Mouse (Mus musculus) neural tube, embryonic 10.5 days (tissue): Measurements from ENCODE around the gene Lepr.

ENCODE experiments used
- DNase-seq: peaks from one replicate; pipeline ENCODE4 v3.0.0-alpha.2; 2017; ENCODE audit warnings: low spot score; ENCODE audit errors: extremely low spot score

The Lepr gene

DNA sequence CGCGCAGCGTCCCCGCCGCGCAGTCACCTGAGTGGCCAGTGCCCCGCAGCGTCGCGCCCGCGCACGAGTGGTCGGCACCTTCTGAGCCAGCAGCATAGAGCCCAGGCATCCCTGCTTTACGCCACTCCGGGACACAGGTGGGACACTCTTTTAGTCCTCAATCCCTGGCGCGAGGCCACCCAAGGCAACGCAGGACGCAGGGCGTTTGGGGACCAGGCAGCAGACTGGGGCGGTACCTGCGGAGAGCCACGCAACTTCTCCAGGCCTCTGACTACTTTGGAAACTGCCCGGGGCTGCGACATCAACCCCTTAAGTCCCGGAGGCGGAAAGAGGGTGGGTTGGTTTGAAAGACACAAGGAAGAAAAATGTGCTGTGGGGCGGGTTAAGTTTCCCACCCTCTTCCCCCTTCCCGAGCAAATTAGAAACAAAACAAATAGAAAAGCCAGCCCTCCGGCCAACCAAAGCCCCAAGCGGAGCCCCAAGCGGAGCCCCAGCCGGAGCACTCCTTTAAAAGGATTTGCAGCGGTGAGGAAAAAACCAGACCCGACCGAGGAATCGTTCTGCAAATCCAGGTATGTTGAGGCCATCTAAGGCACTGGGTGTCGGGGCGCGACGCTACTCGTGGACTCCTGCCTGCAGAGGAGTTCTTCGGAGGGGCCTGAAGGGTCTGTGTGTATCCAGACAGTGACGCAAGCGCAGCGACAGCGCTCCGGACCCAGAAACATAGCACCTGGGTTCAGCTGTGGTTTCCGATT is at the start of gene Lepr:
TSS of gene Lepr (plus strand) at position 38 of the 755 bp plus-strand sequence.
- peak; percentile 54 for DNase-seq

DNA sequence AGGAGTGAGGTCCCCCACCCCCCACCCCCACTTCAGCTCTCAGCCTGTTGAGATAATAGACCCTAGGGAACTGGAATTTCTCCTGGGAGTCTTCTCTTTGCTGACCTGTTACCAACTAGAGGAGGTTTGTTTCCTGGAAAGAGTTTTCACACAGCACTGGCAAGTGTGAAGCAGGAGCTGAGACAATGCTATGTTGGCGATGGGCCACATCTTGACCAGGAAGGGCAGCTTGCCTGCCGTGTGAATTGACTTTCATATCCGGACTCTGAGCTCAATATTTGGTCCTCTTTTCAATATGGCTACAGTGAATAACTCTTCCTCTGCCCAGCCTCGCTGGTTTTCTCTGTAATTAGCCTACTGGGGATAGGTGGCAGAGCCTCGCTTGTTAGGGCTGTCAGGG is 48.0 kb upstream of the Lepr start:
- no peak for DNase-seq

DNA sequence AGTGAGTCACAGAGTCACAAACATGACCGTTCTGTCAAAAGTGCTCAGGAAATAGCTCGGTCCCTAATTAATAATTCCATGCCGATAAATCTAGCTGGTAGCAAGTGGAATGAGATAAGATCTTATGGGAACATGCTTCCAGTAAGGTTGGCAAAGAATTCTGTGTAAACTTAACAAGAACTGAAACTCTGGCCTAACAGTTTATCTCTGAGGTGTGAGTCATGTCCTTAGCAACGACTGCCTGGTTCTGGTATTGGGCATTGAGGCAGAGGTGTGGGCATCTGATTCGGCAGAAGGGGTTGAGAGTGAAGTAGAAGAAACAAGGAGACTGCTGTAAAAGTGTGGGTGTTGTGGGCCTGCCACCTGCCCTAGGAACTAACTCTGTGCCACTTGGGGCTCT is 47.4 kb upstream of the Lepr start:
- no peak for DNase-seq

DNA sequence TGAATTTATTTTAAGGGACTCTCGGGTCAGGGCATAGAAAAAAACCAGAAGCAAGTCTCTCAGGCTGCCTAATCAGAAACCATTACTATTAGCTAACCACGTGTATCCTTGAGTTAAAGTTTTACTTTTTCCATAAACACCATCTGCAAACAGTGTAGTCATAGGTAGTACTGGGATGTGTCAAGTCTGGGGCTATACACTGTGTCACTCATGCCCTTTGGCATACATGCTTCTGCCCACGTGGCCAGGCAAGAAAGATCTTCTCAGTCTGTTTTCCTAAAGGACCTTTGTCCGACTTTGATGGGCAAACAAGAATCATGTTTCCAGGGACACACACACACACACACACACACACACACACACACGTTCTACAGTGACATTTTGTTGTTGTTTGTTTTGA is 42.4 kb upstream of the Lepr start:
- DNase-seq: no peak

DNA sequence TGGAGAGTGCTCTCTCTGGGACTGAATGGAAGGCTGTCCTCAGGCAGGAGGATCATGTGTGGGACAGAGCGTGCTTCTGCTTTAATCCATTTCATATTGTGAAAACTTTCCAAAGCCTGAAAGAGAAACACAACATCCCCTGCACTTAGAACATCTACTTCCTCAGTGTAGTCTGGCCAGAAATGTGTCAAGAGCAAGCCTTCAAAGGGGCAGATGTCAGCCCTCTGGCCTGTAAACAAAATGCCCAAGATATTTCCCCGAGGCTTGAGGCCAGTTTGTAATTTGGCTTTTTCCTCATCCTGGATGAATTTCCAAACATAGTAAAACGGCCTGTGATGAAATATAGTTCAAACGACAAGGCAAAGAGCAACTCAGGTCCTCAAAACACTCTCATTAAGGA is 41.5 kb upstream of the Lepr start:
- DNase-seq: no peak

DNA sequence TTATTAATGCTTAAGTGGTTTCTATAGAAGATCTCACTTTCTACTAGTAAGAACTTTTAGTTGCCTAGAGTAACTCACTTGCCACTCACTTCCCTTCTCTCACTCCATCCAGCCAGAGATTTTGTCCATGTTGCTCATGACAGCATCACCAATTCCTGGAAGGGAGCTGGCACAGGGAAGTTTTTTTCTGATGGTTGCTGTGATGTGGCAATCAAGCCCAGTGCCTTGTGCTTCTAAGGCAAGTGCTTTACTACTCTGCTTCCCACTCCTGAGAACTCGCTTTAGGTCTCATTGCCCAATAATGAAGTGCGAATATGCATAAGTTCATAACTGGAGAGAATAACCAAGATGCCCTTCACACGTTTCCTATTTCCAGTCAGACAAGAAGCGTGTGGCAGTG is 34.6 kb upstream of the Lepr start:
- DNase-seq: no peak

DNA sequence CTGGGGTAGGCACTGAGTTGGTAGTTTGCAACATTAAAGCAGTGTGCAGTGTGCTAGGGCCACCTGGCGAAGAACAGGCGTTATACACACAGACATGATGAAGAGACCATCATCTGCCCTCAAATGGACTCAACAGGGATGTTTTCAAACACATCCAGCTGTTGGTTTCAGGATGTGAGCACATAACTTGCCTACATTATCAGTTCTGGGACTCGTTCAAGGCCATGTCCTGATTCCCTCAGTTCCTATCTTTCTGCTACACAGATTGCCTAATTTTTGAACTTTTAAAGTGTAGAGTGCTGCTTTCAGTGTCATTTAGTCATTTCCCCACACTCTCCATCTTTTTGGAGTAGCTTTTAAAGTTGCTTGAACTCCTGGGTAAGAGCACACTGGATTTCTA is 34.1 kb upstream of the Lepr start:
- no peak for DNase-seq

DNA sequence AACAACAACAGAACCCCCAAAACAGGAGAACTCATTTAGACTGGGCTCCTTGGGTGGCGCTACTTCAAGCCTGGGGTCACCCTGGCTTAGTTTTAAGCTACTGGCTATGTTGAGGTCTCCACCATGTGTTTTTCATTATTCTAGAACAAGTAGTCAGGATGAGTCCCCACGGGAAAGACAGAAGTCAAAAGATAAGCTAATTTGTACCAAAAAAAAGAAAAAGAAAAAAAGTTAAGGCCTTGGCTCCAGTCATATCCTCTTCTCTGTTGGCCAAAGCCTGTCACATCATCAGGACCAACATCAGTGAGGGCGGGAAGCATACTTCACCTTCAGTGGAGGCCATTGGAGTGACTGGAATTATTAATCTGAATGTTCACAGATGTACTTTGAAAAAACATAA is 32.4 kb upstream of the Lepr start:
- DNase-seq: no peak

DNA sequence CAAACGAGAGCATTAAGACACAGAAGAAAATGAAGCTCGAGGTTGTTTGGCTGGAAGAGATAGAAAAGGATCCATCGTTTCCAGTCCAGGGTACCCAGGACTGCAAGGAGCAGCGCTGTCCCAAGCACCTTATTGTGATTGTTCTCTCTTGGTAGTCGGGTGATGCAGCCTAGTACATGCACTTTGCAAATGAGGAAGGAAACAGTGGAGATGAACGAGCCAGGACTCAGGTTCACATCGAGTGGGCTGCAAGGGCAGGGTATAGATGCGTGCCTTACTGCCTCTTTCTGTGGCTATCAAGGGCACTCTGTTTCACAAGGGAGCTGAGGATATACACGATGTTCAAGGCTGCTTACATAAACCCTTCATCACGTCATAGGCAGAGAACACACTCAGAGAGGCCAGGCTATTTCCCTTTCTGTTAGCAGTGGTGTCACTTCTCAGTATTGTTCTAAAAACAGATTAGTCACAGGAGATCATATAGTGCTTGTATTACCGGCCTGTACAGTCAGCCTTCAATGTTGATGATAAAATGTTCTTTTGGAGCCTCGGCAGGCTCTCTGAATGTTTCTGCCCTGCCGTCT is 30.9 kb upstream of the Lepr start:
- DNase-seq: no peak

DNA sequence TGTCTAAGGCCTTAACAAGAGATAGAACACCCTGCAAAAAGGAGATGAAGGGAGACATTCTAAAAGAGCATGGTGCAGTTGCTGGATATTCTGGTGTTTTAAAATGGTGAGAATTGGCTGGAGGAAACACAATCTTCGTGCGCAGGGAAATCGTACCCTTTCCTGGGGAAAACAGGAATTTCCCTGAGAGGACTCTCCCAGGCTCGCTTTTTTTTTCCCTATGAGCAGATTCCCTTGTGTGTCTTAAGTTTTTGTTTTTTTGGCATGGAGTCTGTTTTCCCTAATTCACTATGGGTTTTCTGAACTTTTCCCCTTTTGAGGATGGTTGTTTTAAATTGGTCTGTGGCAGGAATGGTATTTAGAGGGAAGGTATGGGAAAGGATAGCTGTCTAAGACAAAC is 28.0 kb upstream of the Lepr start:
- DNase-seq: no peak

DNA sequence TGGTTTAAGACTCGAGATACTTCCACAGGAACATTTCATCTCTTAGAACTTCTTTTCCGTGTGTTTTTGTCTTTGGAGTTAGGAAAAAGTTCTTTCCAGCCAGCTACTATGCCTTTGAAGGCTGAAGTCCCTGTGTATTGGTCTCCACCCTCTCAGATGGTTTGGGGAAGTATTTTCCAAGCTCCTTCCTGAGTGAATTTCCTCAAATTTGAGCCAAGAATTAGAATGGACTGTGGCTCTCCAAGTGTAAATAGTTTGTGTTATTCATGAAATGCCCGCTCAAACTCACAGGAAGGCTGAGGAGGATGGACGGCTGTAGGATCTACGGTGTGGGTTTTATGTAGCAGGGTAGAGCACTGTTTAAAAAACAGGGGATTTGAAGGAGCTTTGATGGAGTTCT is 27.6 kb upstream of the Lepr start:
- DNase-seq: no peak

DNA sequence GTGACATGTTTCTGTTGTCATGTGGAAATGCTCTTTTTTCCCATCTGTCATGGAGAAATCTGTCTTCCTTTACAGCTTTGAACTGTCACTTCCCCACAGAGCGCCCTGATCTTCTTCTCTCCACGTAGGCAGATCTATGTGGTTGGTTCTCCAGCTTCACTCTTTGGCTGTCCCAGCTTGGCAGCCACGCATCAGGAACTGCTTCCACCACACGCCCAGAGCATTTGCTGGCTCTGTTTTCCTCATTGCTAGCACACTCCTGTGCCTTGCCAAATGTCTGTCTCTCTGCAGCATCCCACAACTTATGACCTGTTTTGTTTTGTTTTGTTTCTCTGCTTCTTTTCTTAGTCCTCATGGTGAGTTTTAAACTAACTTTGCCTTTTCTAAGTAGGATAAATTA is 24.3 kb upstream of the Lepr start:
- DNase-seq: no peak

DNA sequence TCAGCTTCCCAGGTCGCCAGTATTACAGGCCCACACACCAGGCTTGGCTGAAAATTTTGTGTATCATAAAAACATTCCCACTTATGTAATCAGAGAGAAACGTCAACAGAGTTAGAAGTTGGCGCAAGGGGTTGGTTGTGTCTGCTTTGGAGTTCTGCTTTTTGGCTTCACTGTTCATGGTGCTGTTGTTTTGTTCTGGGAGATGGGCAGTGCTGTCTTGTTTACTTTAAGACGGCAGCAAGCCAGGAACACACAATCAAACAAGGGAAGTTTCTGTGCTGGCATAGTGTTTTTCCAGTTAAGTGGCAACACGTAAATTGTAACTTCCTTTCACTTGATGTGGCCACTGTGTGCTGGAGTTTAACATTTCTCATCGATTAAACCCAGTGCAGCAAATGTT is 22.7 kb upstream of the Lepr start:
- DNase-seq: no peak

DNA sequence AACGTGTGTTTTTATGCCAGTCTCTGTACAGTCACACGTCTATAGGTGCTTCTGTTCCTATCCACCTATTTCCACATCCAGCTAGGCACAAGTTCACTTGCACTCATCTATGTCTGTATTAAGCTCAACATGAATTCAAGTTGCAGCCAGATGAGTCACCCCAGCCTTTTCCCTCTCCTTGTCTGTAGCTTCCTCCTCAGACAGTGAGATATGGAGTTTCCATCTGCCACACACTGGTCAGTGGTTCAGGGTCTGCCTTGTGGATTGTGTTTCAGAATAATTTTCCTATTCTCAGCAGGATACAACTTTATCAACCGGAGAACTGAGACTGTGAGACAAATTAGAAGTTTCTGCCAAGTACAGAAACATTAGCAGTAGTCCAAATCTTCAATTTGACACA is 20.0 kb upstream of the Lepr start:
- DNase-seq: no peak

DNA sequence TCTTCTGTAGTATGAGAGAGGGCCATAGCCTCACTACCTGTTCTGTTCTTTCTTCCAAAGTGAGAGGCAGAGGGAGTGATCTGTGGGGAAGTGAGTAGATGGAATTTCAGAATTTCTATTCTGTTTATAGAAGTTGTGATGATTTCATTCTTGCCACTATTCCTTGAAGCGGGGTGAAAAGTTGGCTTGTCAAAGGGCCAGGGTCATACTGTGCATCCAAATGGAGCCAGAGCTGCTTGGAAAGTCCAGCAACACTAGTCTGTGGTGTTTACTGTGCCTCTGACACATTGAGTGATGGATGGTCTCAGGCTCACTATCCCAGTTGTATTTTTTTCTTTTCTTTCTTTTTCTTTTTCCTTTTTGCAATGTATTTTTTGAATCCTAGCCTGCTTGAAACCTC is 17.8 kb upstream of the Lepr start:
- DNase-seq: no peak

DNA sequence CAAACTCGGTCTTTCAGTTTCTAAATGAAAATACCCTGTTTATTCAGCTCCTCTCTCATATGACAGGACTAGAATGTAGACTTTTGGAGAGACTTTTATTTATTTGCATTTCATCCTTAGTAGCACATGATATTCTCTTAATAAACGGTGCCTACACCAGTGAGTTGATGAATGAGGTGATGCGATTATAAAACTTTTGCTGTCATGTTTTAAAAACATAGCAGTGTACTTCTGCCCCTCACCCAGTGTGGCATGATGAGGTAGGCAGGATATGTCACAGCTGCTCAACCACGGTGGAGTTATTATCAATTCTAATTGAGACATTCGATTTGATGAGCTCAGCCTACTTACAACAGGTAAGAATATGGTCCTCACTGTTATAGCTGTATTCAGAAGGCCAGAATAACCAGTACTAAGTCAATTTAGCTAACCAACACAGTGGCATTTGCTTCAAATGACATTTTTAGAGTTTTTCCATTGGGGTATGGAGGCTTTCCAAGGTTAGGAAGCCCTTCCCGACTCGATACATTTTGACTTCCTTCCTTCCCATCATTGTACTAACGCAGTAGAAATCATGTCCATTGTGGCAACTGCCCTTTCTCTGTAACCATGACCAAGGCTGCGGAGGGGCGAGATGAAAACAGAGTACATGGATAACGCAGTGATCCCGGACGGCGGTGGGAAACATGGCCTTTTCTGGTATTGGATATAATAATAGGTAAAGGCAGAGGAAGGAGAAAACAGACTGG is 16.1 kb upstream of the Lepr start:
- DNase-seq: no peak

DNA sequence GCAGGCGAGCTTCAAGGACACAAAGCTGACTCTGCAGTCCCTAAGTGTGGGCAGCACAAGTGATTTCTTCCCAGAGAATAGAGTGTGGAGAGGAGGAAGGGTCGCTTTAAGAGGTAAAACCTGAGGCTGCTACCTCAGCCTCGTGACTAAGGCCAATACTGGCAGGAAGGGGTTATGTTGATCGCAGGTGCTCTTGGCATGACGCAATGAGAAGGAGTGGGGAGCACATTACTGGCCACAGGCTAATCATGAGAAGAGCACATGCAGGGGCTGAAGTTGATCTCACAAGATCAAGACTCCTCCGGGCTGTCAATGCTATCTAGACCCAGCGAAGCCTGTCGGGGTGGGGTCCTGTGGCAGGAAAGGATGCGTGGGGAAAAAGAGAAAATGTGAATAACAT is 11.9 kb upstream of the Lepr start:
- no peak for DNase-seq

DNA sequence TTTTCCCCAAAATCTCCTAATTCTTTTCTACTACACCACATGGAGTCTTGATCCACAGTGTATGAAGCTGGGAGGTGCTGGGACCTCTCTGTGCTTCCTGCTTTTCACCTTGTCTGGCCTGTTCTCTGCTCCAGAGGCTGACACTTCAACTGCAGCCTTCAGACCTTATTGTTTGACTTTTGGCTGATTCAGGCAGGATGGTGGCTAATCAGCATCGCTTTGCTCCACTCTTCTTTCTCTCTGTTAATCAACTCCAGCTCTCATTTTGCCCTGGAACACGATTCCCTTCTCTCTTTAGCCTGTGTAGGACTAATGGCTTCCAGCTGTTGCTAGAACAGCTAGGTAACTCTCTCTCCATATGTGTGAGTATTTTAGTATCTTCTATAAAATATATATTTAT is 10.0 kb upstream of the Lepr start:
- DNase-seq: peak; percentile 26

DNA sequence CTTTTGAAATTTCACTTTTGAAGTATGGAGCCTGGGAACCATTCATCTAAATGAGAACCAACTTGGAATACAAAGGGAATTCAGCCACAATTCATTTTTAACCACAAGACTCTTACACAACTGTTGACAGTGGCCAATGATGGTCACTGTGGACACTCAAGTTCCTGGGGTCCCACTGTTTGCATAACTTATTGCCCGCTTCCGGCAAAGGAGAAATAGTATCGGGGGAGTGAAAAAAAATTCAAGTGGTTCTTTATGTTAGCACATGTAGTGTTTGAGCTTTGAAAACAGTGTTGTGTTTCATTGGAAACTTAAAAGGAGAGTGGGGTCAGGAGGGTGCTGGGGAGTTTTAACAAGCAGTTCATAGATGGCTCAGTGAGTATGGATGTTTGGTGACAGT is 9.3 kb upstream of the Lepr start:
- no peak for DNase-seq

DNA sequence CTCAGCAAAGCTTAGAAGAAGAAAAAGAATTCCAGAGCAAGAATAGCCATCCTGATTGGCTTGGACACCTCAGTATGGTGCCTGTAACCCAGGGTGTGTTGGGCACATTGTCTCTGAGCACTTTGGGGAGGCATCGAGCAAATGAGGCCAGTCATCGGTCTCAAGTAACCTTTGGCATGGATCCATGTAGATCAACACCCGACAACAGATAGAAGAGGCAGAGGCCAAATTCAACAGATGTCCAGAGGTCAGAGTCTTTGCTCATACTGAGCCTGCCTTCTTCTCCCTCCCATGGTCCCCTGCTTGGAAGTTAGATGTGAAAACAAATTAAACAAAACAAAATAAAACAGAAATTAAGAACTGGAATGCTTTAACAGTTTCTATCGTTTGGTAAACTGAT is 6.8 kb upstream of the Lepr start:
- DNase-seq: no peak

DNA sequence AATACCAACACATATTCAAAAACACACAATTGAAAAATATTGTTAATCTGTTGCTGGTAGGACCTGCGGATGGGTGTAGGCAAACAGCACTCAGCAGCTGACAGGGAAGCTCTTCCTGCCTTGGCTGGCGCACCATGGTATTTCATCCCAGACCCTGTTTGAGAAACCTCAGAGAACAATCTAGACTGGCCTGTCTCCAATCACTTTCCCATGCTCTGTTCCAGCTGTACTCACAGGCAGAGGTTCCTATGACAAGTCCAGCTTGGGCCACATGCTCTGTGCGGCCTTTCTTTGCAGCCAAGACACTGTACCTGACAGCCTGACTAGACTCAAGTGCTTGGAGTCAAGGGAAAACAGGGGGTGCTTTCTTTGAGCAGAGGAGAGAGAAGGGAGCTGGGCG is 6.1 kb upstream of the Lepr start:
- no peak for DNase-seq

DNA sequence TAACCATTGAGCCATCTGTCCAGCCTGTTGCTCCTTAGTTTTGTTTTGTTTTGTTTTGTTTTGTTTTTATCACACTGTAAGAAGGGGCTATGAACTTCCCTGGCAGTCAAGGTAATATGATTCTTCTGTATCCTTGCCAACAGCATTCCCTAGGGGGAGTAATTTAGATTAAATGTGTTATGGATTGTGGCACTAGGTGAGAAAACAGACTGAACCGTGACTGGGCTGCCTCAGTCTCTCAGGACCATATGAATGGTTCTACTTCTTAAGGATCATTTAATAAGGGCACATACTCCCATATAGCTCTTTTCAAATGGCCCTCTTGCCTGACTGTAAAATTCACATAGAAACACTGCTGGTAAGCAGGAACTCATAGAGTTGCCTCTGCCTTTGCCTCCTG is 4.6 kb upstream of the Lepr start:
- DNase-seq: no peak

DNA sequence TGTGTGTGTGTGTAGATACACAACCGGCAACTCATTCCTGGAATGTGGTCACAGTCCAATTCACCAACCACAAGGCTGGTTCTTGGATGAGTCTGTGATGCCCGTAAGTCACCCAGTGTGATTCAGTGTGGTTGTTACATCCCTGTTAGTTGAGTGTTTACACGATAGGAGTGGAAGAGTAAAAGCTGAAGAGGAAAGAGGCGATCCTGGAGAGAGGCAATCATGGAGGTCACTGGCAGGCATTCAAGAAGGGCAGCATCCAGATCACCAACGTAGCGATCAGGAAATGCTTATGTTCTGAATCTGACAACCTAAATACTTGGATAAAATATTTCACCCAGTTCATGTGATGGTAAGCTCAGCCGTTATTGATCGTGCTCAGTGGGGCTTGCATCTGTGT is 1.9 kb upstream of the Lepr start:
- DNase-seq: no peak
